In the genomic region with DNA sequence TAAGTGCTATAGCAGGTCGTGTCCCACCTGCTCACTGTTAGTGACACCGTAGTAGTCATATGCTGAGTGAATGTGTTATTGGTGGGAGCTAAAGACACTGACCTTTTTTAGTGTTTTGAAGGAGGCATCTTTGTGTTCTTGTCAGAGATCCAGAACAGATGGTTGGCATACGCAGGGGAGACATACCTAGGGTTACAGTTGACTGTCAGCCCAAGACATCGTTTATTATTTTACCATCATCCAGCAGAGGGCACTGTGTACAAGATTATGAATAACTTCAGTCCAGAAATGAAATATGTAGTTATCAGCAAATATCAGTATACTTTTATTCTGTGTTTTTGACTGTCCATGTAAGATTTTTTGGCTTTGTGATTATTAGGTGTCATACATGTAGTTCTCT, we compare ENCODE assay signal across 8 mouse cellular contexts.
DNase-seq lines count a peak whose midpoint lies in the region; ATAC-seq and TF ChIP-seq lines count a peak whose summit lies in the region.
"Had no signal": no experiment of that assay in that cellular context is flagged by ENCODE, and none has a peak within 500 bp of the region (broad histone marks: within the 10 kb centered on the region; RNA-seq: fewer than 3 reads in every experiment).

No protein-coding gene starts in this region.

- no peaks in the 10 kb centered on the region for H3K27me3 ChIP-seq in Patski
- no peaks in the 10 kb centered on the region for H3K27me3 ChIP-seq in stomach, postnatal 0 days (ENCODE audit: control insufficient read depth, insufficient read depth, low read length)
- H3K27me3 ChIP-seq: lung, embryonic 15.5 days had no signal

- no peak overlapping the region for H3K27ac ChIP-seq in left cerebral cortex, adult 2 months
- no peak overlapping the region for H3K27ac ChIP-seq in stomach, postnatal 0 days (replicated peaks)
- H3K27ac ChIP-seq: lung, embryonic 15.5 days had no signal

- intact Hi-C loops in left cerebral cortex, adult 2 months (cut with DNase I): no loop called here

- H3K9ac ChIP-seq in stomach, postnatal 0 days (ENCODE audit: low read length): no peak overlapping the region
- H3K9ac ChIP-seq: lung, embryonic 15.5 days had no signal

- ATAC-seq in Patski: no peak
- no peak for ATAC-seq in stomach, postnatal 0 days (ENCODE audit: low FRiP score, low TSS enrichment)

- no peaks in the 10 kb centered on the region for H3K36me3 ChIP-seq in stomach, postnatal 0 days (ENCODE audit: control insufficient read depth, insufficient read depth, low read length)

- TF ChIP-seq CTCF in left cerebral cortex, adult 2 months (IDR thresholded peaks at IDR 0.05): peak; percentile 67
- TF ChIP-seq CTCF in Patski (IDR thresholded peaks at IDR 0.05): peak; percentile 54
- peak; percentile 75 for TF ChIP-seq CTCF in stomach, postnatal 0 days (IDR thresholded peaks at IDR 0.05; ENCODE audit: low read depth)

- no peaks in the 10 kb centered on the region for H3K9me3 ChIP-seq in stomach, postnatal 0 days (ENCODE audit: control insufficient read depth, low read length)
- H3K9me3 ChIP-seq: lung, embryonic 15.5 days had no signal

- TF ChIP-seq EP300 in stomach, postnatal 0 days (optimal IDR thresholded peaks at IDR 0.05): no peak

- H3K4me1 ChIP-seq in stomach, postnatal 0 days (replicated peaks; ENCODE audit: control insufficient read depth, insufficient read depth): no peaks in the 10 kb centered on the region
- H3K4me1 ChIP-seq: lung, embryonic 15.5 days had no signal

- WGBS in stomach, postnatal 0 days: 65% methylated on average over 4 of the region's 4 CpGs

- no peak overlapping the region for H3K4me2 ChIP-seq in stomach, postnatal 0 days (replicated peaks; ENCODE audit: low read depth)
- H3K4me2 ChIP-seq: lung, embryonic 15.5 days had no signal

- in situ Hi-C loops in Patski (cut with MboI; ENCODE audit: low pct_unique_long_range_greater_than_20kb): loop anchor here (10.0 kb wide), 1 partner anchor 361 kb away; no protein-coding TSS in a partner anchor

- no peak overlapping the region for H3K4me3 ChIP-seq in left cerebral cortex, adult 2 months
- H3K4me3 ChIP-seq in stomach, postnatal 0 days (ENCODE audit: low read depth, low read length): no peak overlapping the region
- H3K4me3 ChIP-seq: lung, embryonic 15.5 days had no signal

- POLR2A ChIA-PET in Patski (lab: Charles Lee): no interaction called here

- CTCF ChIA-PET in Patski (lab: Charles Lee): interaction anchor here (1.2 to 2.1 kb wide), 3 partner anchors 9 to 15 kb away, joined by 3 to 9 read pairs (median 4); no protein-coding TSS in a partner anchor

- no peak for DNase-seq in left cerebral cortex, adult 2 months (ENCODE audit: extremely low spot score in 1 of 2, low spot score in 2 of 2)
- no peak for DNase-seq in left cerebral cortex, adult 11 months (ENCODE audit: low spot score)
- DNase-seq in Patski (ENCODE audit: low read depth, low spot score): no peak
- peak; percentile 70 for DNase-seq in cerebellum, adult 11-12 months
- peak; percentile 63 for DNase-seq in induced T-regulatory cell, adult 2 months (ENCODE audit: low read depth)
- no peak for DNase-seq in stomach, postnatal 0 days (ENCODE audit: low spot score)
- no peak for DNase-seq in urinary bladder, adult 2 months (ENCODE audit: low spot score)

Comparison
In these comparisons a context has a peak if more than half of its experiments do, and no peak if none do; other contexts are left out.
1. DNase-seq: peak in cerebellum, adult 11-12 months (single experiment) and induced T-regulatory cell, adult 2 months (single experiment); none in left cerebral cortex, adult 2 months (0 of 2), left cerebral cortex, adult 11 months (single experiment), Patski (single experiment), stomach, postnatal 0 days (single experiment) and urinary bladder, adult 2 months (single experiment).
2. Peak in every context shown above with its lines, with median percentiles within 50 percentile points of each other: CTCF ChIP-seq.